Mouse (Mus musculus) left cerebral cortex, adult 11 months (tissue): ENCODE data around the gene Cxcl16.
"Not testable (repeated sequence)": the region's sequence is repeated elsewhere in the genome, so short reads cannot be mapped to it uniquely, and the experiment has no call there.

ENCODE experiments used
- DNase-seq: peaks from one replicate; pipeline ENCODE4 v3.0.0; 2022; ENCODE audit warnings: low spot score

Gene Cxcl16

GRCm38 (mm10) chr11:70453261-70454044 lies 6.3 kb downstream of the Cxcl16 start:
- DNase-seq, result no peak

DNA sequence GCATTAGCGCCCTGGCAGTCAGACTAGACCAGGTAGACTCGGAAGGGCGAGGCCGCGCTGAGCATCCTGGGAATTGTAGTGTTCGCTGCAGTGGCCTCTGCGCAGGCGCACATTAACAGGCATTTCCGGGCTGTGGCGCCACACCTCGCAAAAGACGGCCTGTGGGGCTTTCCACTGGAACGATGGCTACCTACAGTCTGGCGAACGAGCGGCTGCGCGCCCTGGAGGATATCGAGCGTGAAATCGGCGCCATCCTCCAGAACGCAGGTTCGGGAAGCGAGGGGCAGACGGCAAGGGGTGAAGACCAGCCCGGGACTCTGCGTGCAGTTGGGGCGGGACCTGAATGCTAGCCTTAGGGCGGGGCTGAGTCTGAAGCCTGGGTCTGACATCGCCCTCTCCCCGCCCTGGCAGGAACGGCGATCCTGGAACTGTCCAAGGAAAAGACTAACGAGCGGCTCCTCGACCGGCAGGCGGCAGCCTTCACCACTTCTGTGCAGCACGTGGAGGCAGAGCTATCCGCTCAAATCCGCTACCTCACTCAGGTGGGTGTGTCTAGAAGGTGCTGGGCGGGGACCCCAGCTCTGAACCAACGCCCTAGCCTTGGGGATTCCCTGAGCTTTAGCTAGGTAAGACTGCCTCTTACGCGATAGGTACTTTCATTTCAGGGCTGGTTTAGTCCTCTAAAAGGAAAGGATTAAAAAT lies 7.8 kb downstream of the Cxcl16 start, which contains the start of gene Med11:
TSS of gene Med11 (plus strand) at position 123 of the 702 bp plus-strand sequence.
- DNase-seq, result peak; percentile 90

DNA sequence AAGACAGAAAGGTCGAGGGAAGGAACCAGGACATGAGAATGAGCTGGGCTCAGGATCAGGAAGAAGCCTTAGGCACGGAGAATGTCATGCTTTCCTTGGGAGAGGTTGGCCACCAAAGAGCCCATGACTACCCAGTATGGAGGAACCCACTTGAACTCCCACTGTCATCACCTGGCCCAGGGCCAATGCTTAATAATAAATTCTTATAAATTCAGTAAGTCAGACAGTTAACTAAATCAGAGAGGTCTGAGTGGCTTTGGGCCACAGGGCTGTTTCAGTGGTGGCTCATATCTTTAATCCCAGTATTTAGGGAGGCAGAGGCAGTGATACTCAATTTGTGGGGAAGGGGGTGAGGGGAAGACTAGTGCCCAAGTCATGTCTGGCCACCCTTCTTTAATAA lies 8.9 kb downstream of the Cxcl16 start:
- no peak for DNase-seq

GRCm38 (mm10) chr11:70447373-70447772 lies 12.4 kb downstream of the Cxcl16 start:
- no peak for DNase-seq

DNA sequence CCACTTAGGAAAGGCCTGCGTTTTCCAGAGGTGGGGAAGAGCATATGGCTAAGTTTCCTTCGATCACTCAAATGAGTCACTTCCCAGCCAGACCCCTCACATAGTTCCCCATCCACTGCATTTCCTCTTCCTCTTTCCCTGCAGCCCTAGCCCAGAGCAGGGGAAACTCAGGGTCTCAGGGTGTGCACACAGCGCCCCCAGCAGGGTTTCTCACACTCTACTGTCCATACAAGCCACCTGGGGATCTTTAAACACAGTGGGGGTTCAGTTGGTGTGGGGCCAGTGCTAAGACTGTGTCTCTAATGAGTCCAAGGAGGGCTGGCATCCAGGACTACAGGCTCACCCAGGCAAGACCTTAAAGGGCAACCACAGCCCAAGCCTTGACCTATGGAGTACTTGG lies 13.0 kb downstream of the Cxcl16 start:
- no peak for DNase-seq

- no peak for DNase-seq
These were observed 15.1 kb downstream of the Cxcl16 start for GRCm38 (mm10) chr11:70444667-70445066.

- DNase-seq, result no peak
These were observed 15.8 kb downstream of the Cxcl16 start for GRCm38 (mm10) chr11:70443964-70444363.

DNA sequence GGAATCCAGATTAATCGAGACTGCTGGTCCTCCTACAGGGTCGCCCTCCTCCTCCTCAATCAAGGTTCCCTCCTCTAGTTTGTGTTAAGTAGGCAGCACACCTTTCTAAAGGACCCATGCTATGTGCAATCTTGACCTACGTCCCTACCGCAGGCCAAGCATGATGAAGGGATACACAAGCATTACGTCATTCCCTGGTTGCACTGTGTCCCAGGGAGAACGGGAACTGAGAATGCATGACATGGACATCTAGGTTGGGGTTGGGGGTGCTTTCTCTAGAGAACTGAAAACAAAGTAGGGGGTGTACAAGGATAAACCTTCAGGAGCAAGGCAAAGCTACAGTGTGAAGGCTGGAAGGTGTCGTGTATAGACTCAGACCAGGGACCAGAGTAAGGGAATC lies 17.9 kb downstream of the Cxcl16 start:
- no peak for DNase-seq

DNA sequence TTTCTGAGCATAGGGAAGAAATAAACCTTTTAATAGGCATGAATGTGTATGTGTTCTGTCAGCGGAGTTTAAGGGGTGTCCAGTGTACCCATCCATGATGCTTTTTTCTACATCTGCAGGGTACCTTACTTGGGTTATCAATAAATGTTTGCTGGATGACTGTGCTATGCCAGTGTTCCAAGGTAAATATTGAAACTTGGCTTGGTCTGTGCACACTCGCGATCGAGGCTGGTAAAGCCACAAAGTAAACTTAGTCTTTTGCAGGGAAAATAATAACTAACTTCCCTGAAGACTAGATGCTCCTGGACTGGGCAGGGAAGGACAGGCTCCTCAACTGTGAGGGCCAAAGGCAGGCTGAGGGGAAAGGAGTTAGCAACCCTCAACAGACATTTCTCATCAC lies 19.1 kb downstream of the Cxcl16 start:
- DNase-seq, result no peak

GRCm38 (mm10) chr11:70438728-70439374 lies 20.9 kb downstream of the Cxcl16 start:
- DNase-seq, result no peak

GRCm38 (mm10) chr11:70437426-70437825 lies 22.4 kb downstream of the Cxcl16 start:
- no peak for DNase-seq

- no peak for DNase-seq
These were observed 24.3 kb downstream of the Cxcl16 start for GRCm38 (mm10) chr11:70435476-70435875.

- DNase-seq, result no peak
These were observed 25.8 kb downstream of the Cxcl16 start for GRCm38 (mm10) chr11:70433951-70434350.

DNA sequence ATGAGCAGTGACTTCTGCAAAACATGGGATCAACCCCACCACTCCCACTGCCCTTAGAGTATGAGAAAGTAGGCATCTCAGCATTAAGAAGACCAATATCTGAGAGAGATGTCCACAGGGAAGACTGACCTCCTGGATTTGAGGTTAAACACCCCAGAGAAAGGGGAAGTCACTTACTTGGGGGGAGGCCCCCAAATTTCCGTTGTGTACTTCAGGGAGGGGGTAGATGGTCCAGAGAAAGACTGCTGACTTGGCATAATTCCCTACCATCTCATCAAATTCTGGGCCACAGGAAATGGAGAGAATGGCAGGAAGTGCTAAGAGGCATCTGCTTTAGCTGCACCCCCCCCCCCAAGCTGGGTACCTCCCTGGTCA lies 26.2 kb downstream of the Cxcl16 start:
- no peak for DNase-seq

DNA sequence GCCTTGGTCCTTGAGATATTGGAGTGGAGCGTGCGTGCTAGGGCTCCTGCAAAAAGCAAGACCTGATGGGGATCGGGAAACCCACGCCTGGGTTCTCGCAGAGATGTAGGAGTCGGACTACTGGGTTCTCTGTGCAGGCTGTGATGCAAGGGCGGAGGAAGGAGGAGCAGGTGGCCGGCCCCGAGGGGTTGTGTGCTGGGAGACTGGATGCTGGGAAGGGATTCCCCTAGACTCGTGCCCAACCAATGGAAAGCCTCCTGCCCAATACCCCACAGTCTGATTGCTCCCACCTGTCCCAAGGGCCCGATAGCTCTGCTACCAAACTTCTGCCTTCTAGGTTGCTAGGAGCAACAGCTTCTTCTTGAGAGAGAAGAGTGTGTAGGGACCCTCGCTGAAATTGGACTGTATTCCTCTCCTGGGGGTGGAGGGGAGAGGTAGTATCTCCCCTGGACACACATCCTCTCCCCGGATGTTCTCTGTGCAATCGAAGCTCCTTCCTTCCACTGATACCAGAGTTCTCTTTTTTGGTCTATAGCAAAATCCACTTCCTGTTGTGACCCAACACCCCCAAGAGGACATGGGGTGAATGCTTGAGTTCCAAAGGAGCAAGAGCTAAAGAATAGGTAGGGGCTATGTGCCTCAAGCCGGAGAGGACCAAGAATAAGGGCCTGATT lies 26.8 kb downstream of the Cxcl16 start:
- no peak for DNase-seq

DNA sequence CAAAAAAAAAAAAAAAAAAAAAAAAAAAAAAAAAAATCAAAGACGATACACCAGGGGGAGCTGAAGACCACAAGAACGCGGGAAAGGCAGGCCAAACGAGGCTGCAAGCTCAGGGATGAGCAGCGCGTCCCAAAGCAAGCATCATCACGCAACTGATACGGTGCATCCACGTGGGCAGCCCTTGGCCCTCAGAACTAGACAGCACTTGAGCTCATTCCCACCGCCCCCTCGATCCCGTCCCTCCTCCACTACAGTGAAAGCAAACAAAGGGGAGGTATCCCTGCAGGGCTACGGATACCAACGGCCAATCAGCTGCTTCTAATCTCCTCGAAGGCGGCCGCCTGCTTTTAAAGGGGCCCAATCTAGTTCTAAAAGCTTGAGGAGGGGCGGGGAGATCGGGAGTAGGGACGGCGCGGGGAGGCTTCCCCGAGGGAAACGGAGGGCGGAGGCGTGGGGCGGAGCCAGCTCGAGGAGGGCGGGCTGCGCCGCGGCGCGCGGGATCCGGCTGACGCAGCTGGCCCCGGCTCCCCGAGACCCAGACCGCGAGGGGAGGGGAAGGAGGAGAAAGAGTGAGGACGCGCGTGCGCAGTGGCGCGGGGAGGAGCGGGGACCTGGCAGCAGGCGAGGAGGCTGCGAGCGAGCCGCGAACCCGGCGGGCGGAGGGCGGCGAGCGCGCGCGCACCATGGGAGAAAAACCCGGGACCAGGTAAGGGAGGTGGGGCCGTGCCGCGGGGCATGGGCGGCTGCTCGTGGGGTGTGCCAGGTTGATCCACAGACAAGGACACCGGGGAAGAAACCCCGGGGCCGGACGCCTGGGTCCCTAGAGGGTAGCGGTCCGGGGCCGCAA lies 27.5 kb downstream of the Cxcl16 start, which contains the start of gene Arrb2:
TSS of gene Arrb2 (plus strand) at position 588 of the 847 bp plus-strand sequence.
- peak; percentile 96 for DNase-seq

DNA sequence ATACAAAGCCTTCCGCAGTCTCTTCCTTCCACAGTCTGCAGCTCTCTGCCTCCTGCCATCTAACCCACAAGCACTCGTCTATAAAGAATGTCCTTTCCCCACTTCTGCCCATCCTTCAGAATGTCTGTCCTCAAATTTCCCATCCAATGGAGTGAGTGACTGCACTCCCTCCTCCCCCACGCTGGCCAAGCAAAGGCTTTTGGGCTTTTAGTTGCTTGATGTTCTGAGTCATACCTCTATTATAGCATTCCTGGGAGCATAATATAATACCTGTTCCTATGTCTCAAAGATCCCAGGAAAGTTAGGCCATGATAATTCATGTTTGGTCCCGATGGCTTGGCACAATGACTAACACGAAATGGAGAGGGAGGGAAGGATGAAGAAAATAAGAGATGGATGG lies 28.2 kb downstream of the Cxcl16 start:
- DNase-seq, result no peak

DNA sequence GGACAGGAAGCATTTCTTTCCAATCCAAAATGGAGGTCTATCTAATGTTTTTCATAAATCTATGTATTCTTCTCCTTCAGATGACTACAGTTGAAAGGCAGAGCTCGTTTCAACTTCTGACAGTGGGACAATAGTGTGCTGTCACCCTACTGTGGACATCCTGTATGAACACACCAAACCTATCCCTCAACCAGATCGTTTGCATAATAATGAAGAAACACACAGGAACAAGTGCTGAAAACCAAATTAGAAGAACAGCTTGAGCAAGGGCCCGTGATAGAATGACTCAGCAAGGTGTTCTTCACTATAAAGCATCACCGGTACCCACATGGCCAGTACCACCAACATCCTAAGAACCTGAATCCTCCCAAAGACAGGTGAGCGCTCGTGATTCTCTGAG lies 33.2 kb downstream of the Cxcl16 start:
- not testable (repeated sequence) for DNase-seq

DNA sequence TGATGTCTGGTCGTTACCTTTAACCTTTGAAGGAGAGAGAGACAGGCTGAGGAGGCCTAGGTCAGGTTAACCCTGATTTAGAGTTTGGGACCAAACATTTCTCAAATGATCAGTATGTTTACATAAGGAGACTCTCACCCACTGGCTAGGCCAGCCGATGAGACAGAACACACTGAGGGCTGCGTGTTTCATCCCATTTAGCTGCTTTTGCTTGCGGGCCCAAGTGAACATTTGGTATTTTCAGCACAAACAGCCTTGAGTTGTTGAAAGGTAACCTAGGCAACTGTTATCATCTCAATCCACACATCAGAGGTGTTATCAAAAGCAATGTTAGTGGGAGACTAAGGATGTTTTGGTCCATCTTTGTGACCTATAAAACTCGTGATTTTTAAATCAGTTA lies 40.3 kb downstream of the Cxcl16 start:
- DNase-seq, result no peak

DNA sequence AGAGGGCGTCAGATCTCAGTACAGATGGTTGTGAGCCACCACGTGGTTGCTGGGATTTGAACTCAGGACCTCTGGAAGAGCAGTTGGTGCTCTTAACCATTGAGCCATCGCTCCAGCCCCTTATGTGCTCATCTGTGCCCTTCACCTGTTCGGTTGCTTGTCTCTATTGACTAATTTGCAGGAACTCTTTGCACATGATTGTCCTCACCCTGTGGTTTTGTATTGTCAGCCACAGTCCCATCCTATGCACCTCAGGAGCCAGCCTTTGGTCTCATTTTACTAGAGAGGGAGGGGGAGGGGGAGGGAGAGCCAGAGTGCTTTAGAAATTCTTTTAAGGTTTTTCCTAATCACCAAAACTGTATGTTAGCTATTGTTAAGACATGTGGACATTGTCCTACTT lies 41.6 kb downstream of the Cxcl16 start:
- no peak for DNase-seq

GRCm38 (mm10) chr11:70413961-70414360 lies 45.8 kb downstream of the Cxcl16 start:
- DNase-seq, result peak; percentile 65
